Mouse (Mus musculus): ENCODE data around the gene Gdpd1. TPM values are rescaled to one million over a fixed set of nuclear protein-coding genes. Genes with fewer than 3 reads are reported as not detected.
A peak's percentile ranks its signal among the peaks of the same experiment; 100 is the strongest.

The Gdpd1 gene
- total and polyA plus RNA-seq, 3 experiments: 7.9 to 11.2 TPM; not detected in 1

GRCm38 (mm10) chr11:87109519-87110171 is 35.8 kb upstream of the Gdpd1 start:
- peak overlapping the region; percentile 70 to 86 for H3K4me3 ChIP-seq (ENCODE audit: control insufficient read depth in 1 of 2, insufficient read depth in 1 of 2, low read depth in 2 of 2, low read length in 2 of 2)
- peaks cover 22 to 37% of the 10 kb centered on the region in 2 experiments for H3K36me3 ChIP-seq (ENCODE audit: control insufficient read depth in 1 of 2, insufficient read depth in 2 of 2, low read length in 2 of 2)
- H3K9me3 ChIP-seq (replicated peaks; ENCODE audit: insufficient read depth, low read length): no peaks in the 10 kb centered on the region
- DNase-seq (ENCODE audit: low read depth, low spot score): no peak
- peaks cover 3 to 7% of the 10 kb centered on the region in 2 experiments; a peak in 3 of 4 replicates for H3K4me1 ChIP-seq (ENCODE audit: control insufficient read depth in 1 of 2, insufficient read depth in 2 of 2, low read length in 2 of 2)
- H3K79me2 ChIP-seq (ENCODE audit: control insufficient read depth, insufficient read depth, low read length, poor library complexity): peaks cover 32% of the 10 kb centered on the region
- peak; percentile 96 for TF ChIP-seq UBTF (IDR thresholded peaks at IDR 0.05; ENCODE audit: borderline replicate concordance, insufficient read depth, low read depth, low read length)
- TF ChIP-seq POLR2AphosphoS5 (IDR thresholded peaks at IDR 0.05; ENCODE audit: borderline replicate concordance, low read depth, low read length): no peak
- TF ChIP-seq RCOR1 (IDR thresholded peaks at IDR 0.05; ENCODE audit: low read depth, low read length): no peak
- no peak for TF ChIP-seq BHLHE40 (IDR thresholded peaks at IDR 0.05; ENCODE audit: borderline replicate concordance, low read depth, low read length)
- peak; percentile 2; the same call in 1 of the 2 replicates for TF ChIP-seq ZMIZ1 (IDR thresholded peaks at IDR 0.05; ENCODE audit: low read depth, low read length)
- no peak for TF ChIP-seq EP300 (IDR thresholded peaks at IDR 0.05; ENCODE audit: low read depth in 1 of 2, low read length in 2 of 2)
- no peak for TF ChIP-seq HCFC1 (IDR thresholded peaks at IDR 0.05; ENCODE audit: low read depth, low read length)
- peak; percentile 19 to 60; a peak in 3 of 4 replicates for TF ChIP-seq POLR2A (IDR thresholded peaks at IDR 0.05; ENCODE audit: control insufficient read depth in 1 of 2, insufficient read depth in 1 of 2, low read depth in 1 of 2, low read length in 2 of 2, poor library complexity in 1 of 2)
- peak; percentile 5; the same call in 1 of the 2 replicates for TF ChIP-seq POLR2AphosphoS2 (IDR thresholded peaks at IDR 0.05; ENCODE audit: low read length)
- no peak for TF ChIP-seq MAFK (IDR thresholded peaks at IDR 0.05; ENCODE audit: borderline replicate concordance, low read depth, low read length)
- TF ChIP-seq CHD2 (IDR thresholded peaks at IDR 0.05; ENCODE audit: low read length): no peak
- peak; percentile 55; the same call in 1 of the 2 replicates for TF ChIP-seq SIN3A (IDR thresholded peaks at IDR 0.05; ENCODE audit: low read length)
- peak; percentile 73; the same call in 1 of the 2 replicates for TF ChIP-seq MXI1 (IDR thresholded peaks at IDR 0.05; ENCODE audit: low read depth, low read length)
- no peaks in the 10 kb centered on the region for H3K27me3 ChIP-seq (ENCODE audit: control insufficient read depth in 1 of 2, insufficient read depth in 2 of 2, low read length in 2 of 2)
- peak overlapping the region; percentile 89 for H3K9ac ChIP-seq (ENCODE audit: control insufficient read depth, low read depth, low read length, poor library complexity, severe bottlenecking)
- H3K27ac ChIP-seq (ENCODE audit: control insufficient read depth, low read depth, low read length): peak overlapping the region; percentile 96

GRCm38 (mm10) chr11:87108755-87109518 is 35.1 kb upstream of the Gdpd1 start, which contains the start of gene Ska2:
TSS of gene Ska2 (plus strand) at chr11:87109234.
- peak within 1 kb of the TSS; percentile 86 to 91 for H3K4me3 ChIP-seq (ENCODE audit: control insufficient read depth in 1 of 2, insufficient read depth in 1 of 2, low read depth in 2 of 2, low read length in 2 of 2)
- peaks cover 20 to 41% of the 10 kb centered on the region in 2 experiments for H3K36me3 ChIP-seq (ENCODE audit: control insufficient read depth in 1 of 2, insufficient read depth in 2 of 2, low read length in 2 of 2)
- H3K9ac ChIP-seq (ENCODE audit: control insufficient read depth, low read depth, low read length, poor library complexity, severe bottlenecking): peak within 1 kb of the TSS; percentile 89
- peaks cover 32% of the 10 kb centered on the region for H3K79me2 ChIP-seq (ENCODE audit: control insufficient read depth, insufficient read depth, low read length, poor library complexity)
- H3K27ac ChIP-seq (ENCODE audit: control insufficient read depth, low read depth, low read length): peak within 1 kb of the TSS; percentile 96
- DNase-seq (ENCODE audit: low read depth, low spot score): peak; percentile 100
- no peaks in the 10 kb centered on the region for H3K27me3 ChIP-seq (ENCODE audit: control insufficient read depth in 1 of 2, insufficient read depth in 2 of 2, low read length in 2 of 2)
- H3K9me3 ChIP-seq (replicated peaks; ENCODE audit: insufficient read depth, low read length): no peaks in the 10 kb centered on the region
- H3K4me1 ChIP-seq (ENCODE audit: control insufficient read depth in 1 of 2, insufficient read depth in 2 of 2, low read length in 2 of 2): peaks cover 6 to 7% of the 10 kb centered on the region in 2 experiments; a peak in 3 of 4 replicates
- TF ChIP-seq SIN3A (IDR thresholded peaks at IDR 0.05; ENCODE audit: low read length) (peak; percentile 95), TAL1 (IDR thresholded peaks at IDR 0.05; ENCODE audit: low read length) (no peak), USF2 (IDR thresholded peaks at IDR 0.05; ENCODE audit: borderline replicate concordance in 1 of 2, insufficient read depth in 1 of 2, low read depth in 1 of 2, low read length in 2 of 2) (no peak), MEF2A (IDR thresholded peaks at IDR 0.05; ENCODE audit: extremely low read depth, insufficient replicate concordance, low read depth, low read length, poor library complexity, severe bottlenecking) (no peak), POLR2A (IDR thresholded peaks at IDR 0.05; ENCODE audit: control insufficient read depth in 1 of 2, insufficient read depth in 1 of 2, low read depth in 1 of 2, low read length in 2 of 2, poor library complexity in 1 of 2) (peak; percentile 90 to 92), ZKSCAN1 (IDR thresholded peaks at IDR 0.05; ENCODE audit: low read depth, low read length) (no peak), HCFC1 (IDR thresholded peaks at IDR 0.05; ENCODE audit: low read depth, low read length) (peak; percentile 73), MXI1 (IDR thresholded peaks at IDR 0.05; ENCODE audit: low read depth, low read length) (peak; percentile 95), JUND (IDR thresholded peaks at IDR 0.05; ENCODE audit: low read depth, low read length) (no peak), E2F4 (IDR thresholded peaks at IDR 0.05; ENCODE audit: borderline replicate concordance, low read depth, low read length) (peak; percentile 88), CHD2 (IDR thresholded peaks at IDR 0.05; ENCODE audit: low read length) (peak; percentile 93), ZNF384 (IDR thresholded peaks at IDR 0.05; ENCODE audit: low read depth, low read length) (no peak), MAFK (IDR thresholded peaks at IDR 0.05; ENCODE audit: borderline replicate concordance, low read depth, low read length) (no peak), CHD1 (IDR thresholded peaks at IDR 0.05; ENCODE audit: low read depth, low read length) (no peak), MYB (IDR thresholded peaks at IDR 0.05; ENCODE audit: low read depth, low read length) (no peak), RAD21 (IDR thresholded peaks at IDR 0.05; ENCODE audit: low read depth, low read length) (no peak), RCOR1 (IDR thresholded peaks at IDR 0.05; ENCODE audit: low read depth, low read length) (no peak), ZC3H11A (IDR thresholded peaks at IDR 0.05; ENCODE audit: low read depth, low read length) (no peak), POLR2AphosphoS5 (IDR thresholded peaks at IDR 0.05; ENCODE audit: borderline replicate concordance, low read depth, low read length) (peak; percentile 85; the same call in 1 of the 2 replicates), SMC3 (IDR thresholded peaks at IDR 0.05; ENCODE audit: low read depth, low read length) (no peak), GATA1 (IDR thresholded peaks at IDR 0.05; ENCODE audit: low read depth, low read length) (peak; percentile 33; the same call in 1 of the 2 replicates)

Data from MEL (cell line).